Mouse (Mus musculus) natural killer cell, adult 2 months (primary cell): ENCODE measurements around the gene Gnl2.

Experiments used
- DNase-seq, 2 experiments: peaks; one replicate each; pipeline ENCODE4 v3.0.0; 2022; ENCODE audit warnings: low spot score in 2 of 2

The Gnl2 gene

GRCm38 (mm10) chr4:125015806-125016635 lies at the start of gene Gnl2:
Gnl2 (plus strand) TSS chr4:125016585.
- no peak for DNase-seq

- DNase-seq, result no peak
Measured at GRCm38 (mm10) chr4:124968711-124969110, 47.7 kb upstream of the Gnl2 start.

DNA sequence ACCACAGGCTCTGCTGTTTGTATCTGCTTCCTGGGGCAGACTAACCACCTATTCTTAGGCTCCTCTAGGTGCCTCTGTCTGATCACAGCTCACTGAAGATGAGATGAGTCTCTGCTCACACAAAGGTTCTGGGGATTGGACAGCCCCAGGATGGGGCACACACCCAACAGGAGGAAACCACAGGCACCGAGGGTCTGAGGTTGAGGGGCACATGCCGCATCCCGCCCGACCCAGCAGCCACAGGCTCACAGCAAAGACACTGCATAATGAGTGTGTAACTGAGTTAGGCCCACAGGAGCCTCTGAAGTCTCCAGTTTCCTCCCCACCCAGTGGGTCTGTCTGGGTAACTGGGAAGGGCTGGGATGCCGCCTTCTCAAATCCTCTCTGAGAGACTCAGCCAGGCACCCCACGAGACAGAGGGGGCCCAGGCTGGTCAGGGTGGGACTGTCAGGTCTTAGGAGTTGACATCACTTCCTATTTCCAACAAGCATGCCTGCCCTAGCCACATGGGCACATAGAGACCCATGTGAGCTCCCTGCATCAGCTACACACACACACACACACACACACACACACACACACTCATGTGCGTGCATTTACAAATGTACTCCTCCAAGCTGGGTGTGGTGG lies 47.1 kb upstream of the Gnl2 start:
- DNase-seq, result no peak

DNA sequence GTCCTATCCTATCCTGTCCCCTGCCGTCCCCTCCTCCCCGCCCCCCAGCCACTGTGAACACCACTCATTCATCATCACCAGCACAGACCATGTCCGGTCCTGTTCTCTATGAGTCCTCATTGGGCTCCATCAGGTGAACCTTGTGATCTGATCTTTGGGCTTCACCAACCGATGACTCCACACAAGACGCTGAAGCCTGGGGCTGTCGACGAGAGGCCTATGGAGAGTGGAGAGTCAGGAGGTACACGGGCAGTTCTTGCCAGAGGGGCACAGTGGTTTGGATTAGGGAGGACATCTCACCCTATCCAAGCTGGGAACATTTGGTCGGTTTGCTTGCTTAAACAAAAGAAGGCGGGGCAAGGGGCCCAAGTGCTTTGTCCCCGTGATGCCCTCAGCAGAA lies 46.2 kb upstream of the Gnl2 start:
- no peak for DNase-seq

DNA sequence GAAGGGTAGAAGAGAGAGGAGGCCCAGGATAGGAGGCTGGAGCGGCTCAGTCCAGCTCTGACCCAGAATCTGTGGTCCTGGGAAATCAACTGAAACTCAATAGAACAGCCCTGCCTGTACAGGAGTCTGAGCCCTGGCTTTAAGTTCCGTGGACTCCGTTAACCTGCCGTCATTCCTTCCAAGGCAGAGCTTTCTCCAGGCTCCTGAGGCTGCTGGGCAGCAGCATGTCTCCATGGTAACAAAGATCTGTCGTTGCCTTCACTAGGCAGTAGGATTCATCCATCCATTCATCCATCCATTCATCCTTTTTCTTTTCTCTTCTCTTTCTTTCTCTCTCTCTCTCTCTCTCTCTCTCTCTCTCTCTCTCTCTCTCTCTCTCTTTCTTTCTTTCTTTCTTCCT lies 45.7 kb upstream of the Gnl2 start:
- no peak for DNase-seq

DNA sequence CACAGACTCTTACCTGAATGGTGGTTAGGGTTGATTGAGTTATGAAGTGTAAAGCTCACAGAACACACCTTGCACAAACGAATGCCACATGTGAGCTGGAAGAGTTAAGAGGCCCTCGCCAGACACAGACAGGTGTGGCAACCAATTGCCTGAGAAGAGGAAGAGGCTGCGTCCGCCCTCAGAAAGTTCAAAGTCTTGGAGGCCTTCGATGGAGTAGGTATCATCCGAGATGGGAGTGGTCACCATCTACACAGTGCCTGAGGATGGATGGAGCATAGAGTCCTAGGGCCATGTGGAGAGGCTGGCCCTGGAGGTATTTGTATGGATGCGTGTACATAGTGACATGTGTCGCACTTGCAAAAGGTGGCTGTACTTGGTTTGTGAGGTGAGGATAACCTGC lies 45.3 kb upstream of the Gnl2 start:
- DNase-seq, result no peak

DNA sequence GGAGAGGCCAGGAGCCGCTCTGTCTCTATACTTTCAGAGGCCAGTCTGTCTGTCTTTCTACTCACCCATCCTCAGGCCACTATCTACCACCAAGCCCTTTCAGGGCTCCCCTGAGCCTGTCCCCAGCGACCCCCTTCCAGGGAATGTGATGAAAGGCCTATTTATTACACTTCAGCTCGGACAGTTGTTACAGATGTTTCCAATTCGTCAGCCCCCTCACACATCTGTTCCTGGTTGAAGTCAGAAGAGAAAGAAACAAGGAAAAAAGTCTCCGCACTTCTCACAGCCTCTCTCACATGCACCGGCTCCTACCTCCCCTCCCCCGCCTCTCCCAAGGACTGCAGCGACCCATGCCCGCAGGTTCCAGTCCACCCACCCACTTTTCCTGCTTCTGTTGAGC lies 44.1 kb upstream of the Gnl2 start:
- DNase-seq, result no peak

DNA sequence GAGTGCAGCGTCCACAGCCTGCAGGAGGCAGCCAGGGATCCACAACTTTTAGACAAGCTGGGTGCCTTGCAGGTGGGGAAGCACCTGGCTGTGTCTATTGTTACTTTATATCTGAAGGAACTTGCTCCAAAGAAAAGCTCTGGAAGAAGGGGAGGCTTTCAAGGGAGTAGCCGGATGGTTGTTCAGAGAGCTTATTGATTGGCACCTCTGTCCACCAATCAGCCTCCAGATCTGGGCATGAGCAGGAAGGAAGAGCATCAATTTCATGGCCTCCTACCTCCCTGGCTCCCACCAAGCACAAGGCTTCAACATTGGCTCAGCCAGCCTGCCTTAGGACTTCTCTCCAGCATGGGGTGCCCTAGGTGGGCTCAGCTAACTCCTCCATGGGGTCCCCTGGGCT lies 43.1 kb upstream of the Gnl2 start:
- no peak for DNase-seq

DNA sequence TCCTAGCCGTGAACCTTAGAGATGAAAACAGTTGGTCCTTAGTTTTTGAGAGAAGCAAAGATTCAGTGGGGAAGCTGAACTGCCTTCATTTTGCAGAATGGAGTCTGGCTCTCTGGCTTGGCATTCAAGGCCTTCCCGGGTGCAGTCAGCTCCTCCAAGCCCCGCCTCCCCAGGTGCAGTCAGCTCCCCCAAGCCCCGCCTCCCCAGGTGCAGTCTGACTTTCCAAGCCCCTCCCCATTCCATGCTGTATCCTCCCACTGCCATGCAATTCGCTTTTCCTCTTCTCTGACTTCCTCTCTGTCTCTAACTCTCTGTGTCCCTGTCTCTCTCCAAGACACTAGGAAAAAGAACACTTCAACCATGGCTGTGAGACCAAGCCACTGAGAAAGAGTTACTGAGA lies 38.2 kb upstream of the Gnl2 start:
- no peak for DNase-seq

GRCm38 (mm10) chr4:124983893-124984526 lies 32.4 kb upstream of the Gnl2 start:
- DNase-seq, result no peak

GRCm38 (mm10) chr4:124984871-124985670 lies 31.3 kb upstream of the Gnl2 start:
- DNase-seq, result no peak

DNA sequence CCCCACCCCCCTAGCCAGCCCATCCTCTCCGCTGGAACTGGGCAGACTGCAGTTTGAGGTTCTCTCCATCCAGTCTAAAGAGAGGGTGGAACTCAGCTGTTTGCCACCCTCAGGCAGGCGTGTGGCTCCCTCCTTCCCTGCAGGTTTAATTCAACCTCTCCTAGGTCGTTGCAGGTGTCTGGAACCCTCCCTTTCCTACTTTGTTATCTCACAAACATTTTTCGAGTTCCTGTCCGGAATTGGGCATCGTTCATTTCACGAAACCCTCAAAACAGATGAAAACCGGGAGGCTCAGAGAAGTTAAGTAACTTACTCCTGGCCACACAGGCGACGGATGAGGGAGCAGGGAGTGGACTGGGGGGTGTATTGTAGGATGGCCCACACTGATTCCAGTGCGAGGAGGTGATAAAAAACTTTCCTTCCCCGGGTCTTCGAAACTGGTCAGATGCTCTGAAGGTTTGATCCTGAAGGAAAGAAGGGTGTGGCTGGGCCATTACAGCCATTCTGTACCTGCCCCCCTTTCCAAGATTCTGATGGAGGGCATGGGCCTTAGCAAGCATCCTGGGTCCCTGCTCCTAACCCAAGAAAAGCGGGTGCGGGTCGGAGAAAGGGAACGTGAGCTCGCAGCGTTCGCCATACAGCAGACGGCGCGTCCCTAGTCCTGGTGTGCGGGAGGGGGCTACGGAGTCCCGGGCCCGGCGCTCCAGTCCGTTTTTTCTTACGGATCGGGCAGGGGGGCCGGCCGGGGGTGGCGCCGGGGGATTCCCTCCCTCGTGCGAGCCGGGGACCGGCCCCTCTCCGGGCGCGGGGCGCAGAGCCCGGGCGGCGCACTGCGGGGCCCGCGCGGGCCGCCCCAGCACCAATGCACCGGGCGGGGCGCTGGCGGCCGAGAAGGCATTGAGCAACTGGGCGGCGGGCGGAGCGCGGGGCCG lies 30.4 kb upstream of the Gnl2 start, which contains the start of gene Rspo1:
Rspo1 (plus strand) TSS at position 760 of the 932 bp plus-strand sequence.
- no peak for DNase-seq

DNA sequence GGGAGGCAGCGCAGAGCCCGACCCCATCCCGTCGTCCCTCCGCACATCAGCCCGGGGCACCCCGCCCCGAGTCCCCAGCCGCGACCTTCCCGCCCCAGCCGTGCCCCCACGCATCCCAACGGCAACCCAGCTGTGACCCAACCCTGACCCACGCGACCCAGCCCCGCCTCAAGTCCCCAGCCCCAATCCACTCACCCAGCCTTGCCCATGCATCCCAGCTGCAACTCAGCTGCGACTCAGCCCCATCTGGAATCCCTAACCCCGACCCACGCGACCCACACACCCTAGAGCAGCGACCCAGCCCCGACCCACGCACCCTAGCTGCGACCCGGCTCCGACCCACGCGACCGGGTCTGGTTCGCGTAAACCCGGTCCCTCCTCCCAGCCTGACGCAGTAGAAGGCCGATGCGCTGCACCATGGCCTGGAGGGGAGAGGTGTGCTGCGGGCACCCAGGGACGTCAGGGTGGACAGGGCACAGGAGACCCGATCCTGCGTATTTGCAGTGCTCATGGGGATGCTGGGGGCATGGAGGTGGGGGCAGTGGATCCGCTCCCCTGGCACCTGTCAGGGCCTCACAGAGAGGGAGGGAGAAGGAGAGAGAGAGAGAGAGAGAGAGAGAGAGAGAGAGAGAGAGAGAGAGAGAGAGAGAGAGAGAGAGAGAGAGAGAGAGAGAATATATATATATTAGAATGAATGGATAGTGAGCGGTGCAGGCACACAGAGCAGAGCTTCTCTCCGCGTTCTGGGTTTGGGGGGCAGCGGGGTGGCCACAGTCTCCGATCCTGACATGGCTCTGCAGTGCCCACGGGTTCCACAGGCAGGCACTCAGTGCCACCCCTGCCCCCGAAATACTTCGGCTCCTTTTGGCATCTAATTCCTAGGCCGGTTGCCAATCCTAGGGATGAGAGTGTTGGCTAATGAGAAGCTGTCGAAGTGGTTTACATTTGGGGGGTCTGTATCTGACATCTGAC lies 29.4 kb upstream of the Gnl2 start:
- no peak for DNase-seq

GRCm38 (mm10) chr4:124987711-124988097 lies 28.7 kb upstream of the Gnl2 start:
- no peak for DNase-seq

DNA sequence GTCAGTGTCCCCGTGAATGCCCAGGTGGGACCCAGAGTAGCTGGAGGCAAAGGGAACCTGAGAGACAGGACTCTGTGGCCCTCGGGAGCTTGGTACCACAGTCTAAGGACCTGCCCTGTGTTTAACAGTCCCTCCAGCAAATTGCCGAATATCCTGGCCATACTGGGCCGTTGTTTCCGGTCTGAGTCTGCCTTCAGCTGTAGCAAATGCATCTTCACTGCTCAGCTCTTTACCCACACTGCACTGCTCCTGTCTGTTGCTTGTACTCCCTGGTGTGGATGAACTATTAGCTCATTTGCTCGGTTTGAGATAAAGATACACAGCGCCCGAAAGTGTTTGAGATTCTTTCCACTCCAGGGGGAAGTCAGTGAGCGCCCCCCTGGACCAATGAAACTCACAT lies 28.0 kb upstream of the Gnl2 start:
- DNase-seq, result no peak

- no peak for DNase-seq
Measured at GRCm38 (mm10) chr4:124989787-124990253, 26.6 kb upstream of the Gnl2 start.

DNA sequence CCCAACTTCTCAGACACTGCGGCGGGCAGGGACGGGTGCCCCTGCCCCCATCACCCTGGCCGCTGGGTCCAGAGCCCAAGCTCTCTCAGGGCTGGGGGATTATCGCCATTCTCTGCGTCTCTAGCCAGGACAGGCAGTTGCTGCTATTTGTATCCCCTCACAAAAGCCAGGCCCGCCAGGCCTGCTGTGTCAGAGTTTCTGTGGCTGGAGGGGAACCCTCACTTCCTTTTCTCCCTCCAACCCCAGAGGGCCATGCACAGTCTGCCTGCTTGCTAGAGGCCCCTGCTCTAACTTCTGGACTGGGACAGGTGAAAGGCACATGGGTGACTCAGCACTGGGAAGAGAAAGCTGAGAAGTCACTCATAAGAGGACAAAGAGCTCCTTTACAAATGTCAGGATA lies 26.1 kb upstream of the Gnl2 start:
- no peak for DNase-seq

DNA sequence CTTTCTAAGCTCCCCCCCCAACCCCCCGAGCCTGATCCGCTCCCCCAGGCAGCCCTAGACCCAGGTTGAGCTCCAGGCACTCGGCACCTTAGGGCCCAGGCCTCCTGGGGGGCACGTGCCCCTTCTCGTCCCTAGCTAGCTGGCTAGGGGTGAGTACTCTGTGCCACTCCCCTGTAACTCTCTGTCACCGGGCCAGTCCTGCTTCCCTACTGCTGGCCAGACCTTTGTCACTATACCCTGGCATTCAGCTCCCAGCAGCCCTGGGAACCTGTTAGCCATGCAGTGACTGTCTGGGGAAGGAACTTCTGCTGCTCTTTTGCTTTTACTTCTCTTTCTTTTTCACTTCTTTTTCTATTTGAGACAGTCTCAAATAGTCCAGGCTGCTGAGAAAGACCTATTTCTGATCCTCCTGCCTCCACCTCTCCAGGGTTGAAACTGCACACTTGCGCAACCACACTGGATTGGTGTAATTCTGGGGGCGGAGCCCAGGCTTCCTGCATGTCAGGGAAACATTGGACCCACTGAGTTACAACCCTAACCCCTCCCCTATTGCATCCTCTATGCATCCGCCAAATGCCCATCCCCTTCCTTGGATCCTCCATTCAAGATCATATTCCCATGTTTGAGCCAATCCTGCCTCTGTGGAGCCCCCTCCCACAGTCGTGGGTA lies 18.8 kb upstream of the Gnl2 start:
- DNase-seq, result no peak

- DNase-seq, result no peak
Measured at GRCm38 (mm10) chr4:124999548-124999947, 16.8 kb upstream of the Gnl2 start.
